Mouse (Mus musculus) cerebellum, adult 2 months (tissue): ENCODE results near the gene Sema3c.

Source experiments
- CTCF ChIP-seq: fragments of 200-500 bp; IDR thresholded peaks from 2 replicates; pipeline ENCODE4 v1.5.1; 2011; ENCODE audit warnings: low read depth, mild to moderate bottlenecking, control low read depth, low read length, moderate library complexity, borderline replicate concordance; ENCODE audit not compliant: insufficient read depth
- POLR2A ChIP-seq: fragments of 200-500 bp; IDR thresholded peaks from 2 replicates; pipeline ENCODE4 v1.6.1; 2011; ENCODE audit warnings: low read length, control low read depth, borderline replicate concordance; ENCODE audit not compliant: insufficient read depth

DNA sequence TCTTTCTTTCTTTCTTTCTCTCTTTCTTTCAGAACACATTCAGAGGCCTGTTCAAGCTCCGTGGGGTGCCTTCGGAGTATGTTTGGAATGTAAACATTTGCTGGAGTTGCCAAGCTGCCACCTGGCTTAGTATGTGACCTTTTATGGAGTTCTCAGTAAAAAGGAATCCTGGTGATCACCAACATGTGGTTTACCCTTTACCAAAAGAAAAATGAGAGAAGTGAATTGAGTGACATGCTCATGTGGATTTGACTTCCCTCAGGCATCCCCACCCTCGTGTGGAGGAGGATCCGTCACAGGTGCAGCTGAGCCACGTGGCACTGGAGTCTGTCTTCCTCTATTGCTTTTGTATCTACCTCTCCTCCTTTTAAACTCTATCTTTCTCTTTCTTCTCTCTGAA is 173.1 kb downstream of the Sema3c start:
- no peak for TF ChIP-seq CTCF
- TF ChIP-seq POLR2A = no peak
